Mouse (Mus musculus) intestine, embryonic 16.5 days (tissue): ENCODE measurements at regions not wholly inside any gene's neighbourhood (a gene's known extent, or its start where the extent isn't known, plus 50 kb on each side); places are given as distances from the start of the nearest gene placed in this dataset.
A peak's percentile ranks its signal among the peaks of the same experiment; 100 is the strongest.

ENCODE experiments used
- ATAC-seq: fragments of 200-750 bp; cut with Nextera tagmentation; 2 replicates; pipeline ENCODE4 v1.8.0; 2017; ENCODE audit warnings: moderate TSS enrichment, moderate library complexity
- H3K27ac ChIP-seq: fragments of 300-500 bp; sonication (generic); 2 replicates; pipeline ENCODE4 v1.5.1; 2014; ENCODE audit warnings: mild to moderate bottlenecking, low read length
- H3K27me3 ChIP-seq: fragments of 300-500 bp; sonication (generic); replicated peaks from 2 replicates; pipeline ENCODE4 v1.6.1; 2014; ENCODE audit warnings: low read length, control low read depth, mixed read lengths; ENCODE audit not compliant: control insufficient read depth, insufficient read depth
- H3K36me3 ChIP-seq: fragments of 300-500 bp; sonication (generic); 2 replicates; pipeline ENCODE4 v1.6.1; 2014; ENCODE audit warnings: low read length, control low read depth; ENCODE audit not compliant: control insufficient read depth, insufficient read depth
- H3K4me1 ChIP-seq: fragments of 300-500 bp; sonication (generic); 2 replicates; pipeline ENCODE4 v1.6.1; 2014; ENCODE audit warnings: low read length, control low read depth, mixed read lengths; ENCODE audit not compliant: control insufficient read depth, insufficient read depth
- H3K4me2 ChIP-seq: fragments of 300-500 bp; sonication (generic); 2 replicates; pipeline ENCODE4 v1.6.1; 2014; ENCODE audit warnings: low read depth, low read length, control low read depth
- H3K4me3 ChIP-seq: fragments of 300-500 bp; sonication (generic); 2 replicates; pipeline ENCODE4 v1.5.1; 2014; ENCODE audit warnings: mild to moderate bottlenecking, low read length
- H3K9ac ChIP-seq: fragments of 300-500 bp; sonication (generic); 2 replicates; pipeline ENCODE4 v1.6.1; 2014; ENCODE audit warnings: low read depth, low read length
- H3K9me3 ChIP-seq: fragments of 300-500 bp; sonication (generic); 2 replicates; pipeline ENCODE4 v1.6.1; 2016; ENCODE audit warnings: low read length, control low read depth; ENCODE audit not compliant: control insufficient read depth
- whole genome bisulfite sequencing: fragments of 180-500 bp; shearing (Covaris S2); extraction: QIAGEN DNeasy Blood & Tissue Kit; methylation state at CpG from one replicate; pipeline ENCODE4 v1.1.7; 2014; 5-methylcytosine and 5-hydroxymethylcytosine counted together

- no peak overlapping the region for H3K9ac ChIP-seq
- WGBS: 86% methylated on average over 1 of the region's 1 CpGs
- H3K9me3 ChIP-seq: no peaks in the 10 kb centered on the region
- H3K4me2 ChIP-seq: no peak overlapping the region
- H3K27ac ChIP-seq: no peak overlapping the region
- H3K36me3 ChIP-seq: no peaks in the 10 kb centered on the region
- H3K4me3 ChIP-seq: no peak overlapping the region
- ATAC-seq: no peak
- H3K4me1 ChIP-seq: no peaks in the 10 kb centered on the region
- H3K27me3 ChIP-seq: no peaks in the 10 kb centered on the region
Observed at GRCm38 (mm10) chr10:99395411-99395810, 132.4 kb downstream of the Dusp6 start.

GRCm38 (mm10) chr10:99396630-99397029, 133.6 kb downstream of the Dusp6 start:
- Histone ChIP-seq H3K9ac (no peak overlapping the region), H3K4me3 (no peak overlapping the region), H3K9me3 (no peaks in the 10 kb centered on the region), H3K36me3 (no peaks in the 10 kb centered on the region), H3K4me1 (no peaks in the 10 kb centered on the region), H3K4me2 (no peak overlapping the region), H3K27me3 (no peaks in the 10 kb centered on the region), H3K27ac (no peak overlapping the region)
- peak; percentile 33; the same call in 1 of the 2 replicates for ATAC-seq
- WGBS: 68% methylated on average over 3 of the region's 3 CpGs

DNA sequence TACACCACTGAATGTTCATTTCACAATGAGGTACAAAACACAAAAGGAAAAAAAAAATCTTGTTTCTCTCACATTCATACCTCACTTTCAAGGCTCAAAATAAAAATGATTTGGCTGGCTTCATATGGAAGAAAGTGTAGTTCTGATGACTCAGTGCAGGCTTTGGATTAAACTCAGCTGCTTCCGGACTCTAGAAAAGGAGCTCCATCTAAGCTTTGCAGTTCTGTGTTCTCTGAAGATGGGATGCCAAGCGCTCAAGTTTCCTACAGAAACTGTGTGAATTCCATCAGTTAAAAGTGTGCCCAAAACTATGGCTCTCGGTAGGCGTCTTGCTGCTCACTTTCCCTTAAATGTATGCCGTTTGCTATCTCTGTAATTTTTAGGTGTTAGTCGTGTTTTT, 137.0 kb downstream of the Dusp6 start:
- Histone ChIP-seq H3K4me3 (no peak overlapping the region), H3K4me2 (no peak overlapping the region), H3K9me3 (no peaks in the 10 kb centered on the region), H3K4me1 (no peaks in the 10 kb centered on the region), H3K27ac (no peak overlapping the region), H3K9ac (no peak overlapping the region), H3K27me3 (no peaks in the 10 kb centered on the region), H3K36me3 (no peaks in the 10 kb centered on the region)
- 87% methylated on average over 6 of the region's 6 CpGs for WGBS
- no peak for ATAC-seq

- Histone ChIP-seq H3K9me3 (0 out of 2 replicates have a peak, but pooled peaks cover 2% of the 10 kb centered on the region), H3K27me3 (no peaks in the 10 kb centered on the region), H3K9ac (no peak overlapping the region), H3K4me1 (no peaks in the 10 kb centered on the region), H3K4me3 (no peak overlapping the region), H3K4me2 (no peak overlapping the region), H3K36me3 (no peaks in the 10 kb centered on the region), H3K27ac (no peak overlapping the region)
- WGBS: 92% methylated on average over 2 of the region's 2 CpGs
- no peak for ATAC-seq
Observed at GRCm38 (mm10) chr10:99406764-99407163, 143.7 kb downstream of the Dusp6 start.

DNA sequence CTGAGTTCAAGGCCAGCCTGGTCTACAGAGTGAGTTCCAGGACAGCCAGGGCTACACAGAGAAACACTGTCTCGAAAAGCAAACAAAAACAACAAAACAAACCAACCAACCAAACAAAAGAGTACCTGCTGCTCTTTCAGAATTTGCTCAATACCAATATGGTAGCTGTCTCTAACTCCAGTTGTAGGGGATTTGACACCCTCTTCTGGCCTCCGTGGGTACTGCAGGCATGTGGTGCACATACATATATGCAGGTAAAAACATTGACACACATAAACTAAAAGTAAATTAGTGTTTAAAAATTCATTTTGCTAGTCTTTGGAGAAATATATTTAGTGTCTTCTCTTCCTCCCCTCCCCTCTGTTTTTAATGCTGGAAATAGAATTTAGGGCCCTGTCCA, 145.8 kb downstream of the Dusp6 start:
- Histone ChIP-seq H3K9me3 (0 out of 2 replicates have a peak, but pooled peaks cover 2% of the 10 kb centered on the region), H3K4me2 (no peak overlapping the region), H3K4me3 (no peak overlapping the region), H3K4me1 (no peaks in the 10 kb centered on the region), H3K36me3 (no peaks in the 10 kb centered on the region), H3K27ac (no peak overlapping the region), H3K27me3 (no peaks in the 10 kb centered on the region), H3K9ac (no peak overlapping the region)
- WGBS: 86% methylated on average over 2 of the region's 2 CpGs
- ATAC-seq: no peak

- no peaks in the 10 kb centered on the region for H3K27me3 ChIP-seq
- no peaks in the 10 kb centered on the region for H3K36me3 ChIP-seq
- no peak overlapping the region for H3K27ac ChIP-seq
- H3K9me3 ChIP-seq: 0 out of 2 replicates have a peak, but pooled peaks cover 2% of the 10 kb centered on the region
- peak; percentile 28; the same call in 1 of the 2 replicates for ATAC-seq
- no peaks in the 10 kb centered on the region for H3K4me1 ChIP-seq
- 67% methylated on average over 11 of the region's 11 CpGs for WGBS
- no peak overlapping the region for H3K4me2 ChIP-seq
- no peak overlapping the region for H3K4me3 ChIP-seq
- no peak overlapping the region for H3K9ac ChIP-seq
Observed at GRCm38 (mm10) chr10:99409744-99410143, 146.7 kb downstream of the Dusp6 start.

GRCm38 (mm10) chr10:99410754-99411153, 147.7 kb downstream of the Dusp6 start:
- no peak for ATAC-seq
- H3K9me3 ChIP-seq: 0 out of 2 replicates have a peak, but pooled peaks cover 2% of the 10 kb centered on the region
- no peaks in the 10 kb centered on the region for H3K27me3 ChIP-seq
- no peak overlapping the region for H3K9ac ChIP-seq
- H3K4me2 ChIP-seq: no peak overlapping the region
- H3K4me1 ChIP-seq: no peaks in the 10 kb centered on the region
- no peak overlapping the region for H3K27ac ChIP-seq
- H3K4me3 ChIP-seq: no peak overlapping the region
- WGBS: 81% methylated on average over 3 of the region's 3 CpGs
- H3K36me3 ChIP-seq: no peaks in the 10 kb centered on the region

- no peak for ATAC-seq
- no peak overlapping the region for H3K4me2 ChIP-seq
- H3K27me3 ChIP-seq: no peaks in the 10 kb centered on the region
- 85% methylated on average over 3 of the region's 3 CpGs for WGBS
- no peaks in the 10 kb centered on the region for H3K4me1 ChIP-seq
- no peaks in the 10 kb centered on the region for H3K36me3 ChIP-seq
- H3K4me3 ChIP-seq: no peak overlapping the region
- H3K9ac ChIP-seq: no peak overlapping the region
- no peak overlapping the region for H3K27ac ChIP-seq
- no peaks in the 10 kb centered on the region for H3K9me3 ChIP-seq
Observed at GRCm38 (mm10) chr10:99413455-99413854, 150.4 kb downstream of the Dusp6 start.

DNA sequence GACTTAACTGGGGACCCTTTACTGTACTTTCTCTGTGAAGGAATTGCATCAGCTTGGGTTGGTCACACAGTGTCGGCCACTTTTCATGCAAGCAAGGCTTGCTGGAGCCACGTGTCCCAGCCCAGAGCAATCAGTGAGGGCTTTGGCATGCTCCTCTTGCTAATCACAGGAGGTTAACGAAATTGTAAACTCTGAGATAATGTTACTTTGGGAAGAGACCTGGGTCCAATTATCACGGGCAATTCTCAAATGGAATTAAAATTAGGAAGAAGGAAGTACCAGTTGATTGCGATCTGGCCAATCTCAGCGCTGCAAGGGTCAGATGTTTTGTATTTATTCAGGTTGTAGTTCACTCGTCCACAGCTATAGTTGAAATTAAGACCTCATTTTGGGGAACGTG, 153.2 kb downstream of the Dusp6 start:
- H3K4me3 ChIP-seq: no peak overlapping the region

DNA sequence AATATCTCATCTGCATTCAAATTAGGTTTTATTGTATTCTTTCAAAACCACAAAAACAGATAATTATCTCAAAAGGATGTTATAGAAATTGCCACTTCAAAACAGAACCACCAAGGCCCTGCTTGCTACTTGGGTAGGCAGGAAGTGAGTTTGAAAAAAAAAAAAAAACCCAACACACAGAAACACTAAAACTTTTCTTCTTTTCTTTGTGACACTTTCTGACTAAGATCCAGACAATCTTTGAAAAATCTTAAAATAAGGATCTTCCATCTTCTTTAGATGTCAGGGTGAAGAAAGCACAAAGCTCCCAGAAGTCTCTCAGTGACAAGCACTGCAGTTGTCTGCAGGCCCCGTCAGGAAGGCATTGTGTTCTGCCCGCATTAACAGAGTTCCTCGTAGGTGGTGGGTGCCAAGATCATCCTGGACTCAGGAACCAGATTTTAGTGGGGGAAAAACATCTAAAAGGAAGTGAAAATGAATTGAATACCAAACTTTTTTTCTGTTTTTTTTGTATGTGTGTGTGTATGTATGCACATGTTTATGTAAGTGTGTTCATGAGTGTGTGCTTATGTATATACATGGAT, 154.0 kb downstream of the Dusp6 start:
- H3K9me3 ChIP-seq: no peaks in the 10 kb centered on the region
- WGBS: 51% methylated on average over 3 of the region's 3 CpGs
- no peak for ATAC-seq
- H3K4me1 ChIP-seq: no peaks in the 10 kb centered on the region
- no peak overlapping the region for H3K4me3 ChIP-seq
- no peaks in the 10 kb centered on the region for H3K27me3 ChIP-seq
- H3K27ac ChIP-seq: no peak overlapping the region
- H3K9ac ChIP-seq: no peak overlapping the region
- no peaks in the 10 kb centered on the region for H3K36me3 ChIP-seq
- H3K4me2 ChIP-seq: no peak overlapping the region

More for the DNA sequence above, 153.2 kb downstream of the Dusp6 start:
- no peaks in the 10 kb centered on the region for H3K27me3 ChIP-seq
- no peak overlapping the region for H3K27ac ChIP-seq
- H3K9me3 ChIP-seq: no peaks in the 10 kb centered on the region
- H3K4me2 ChIP-seq: no peak overlapping the region
- H3K36me3 ChIP-seq: no peaks in the 10 kb centered on the region
- no peak for ATAC-seq
- H3K4me1 ChIP-seq: no peaks in the 10 kb centered on the region
- H3K9ac ChIP-seq: no peak overlapping the region
- 63% methylated on average over 8 of the region's 8 CpGs for WGBS
